Mouse (Mus musculus) ES-E14 (cell line): ENCODE measurements around the gene Hbb-y.

ENCODE experiments used
- CHD2 ChIP-seq: IDR thresholded peaks from 2 replicates; pipeline ENCODE4 v1.6.1; 2014; ENCODE audit warnings: mild to moderate bottlenecking, low read depth, low read length, inconsistent platforms
- ZC3H11A ChIP-seq: IDR thresholded peaks from 2 replicates; pipeline ENCODE4 v1.6.1; 2012; ENCODE audit warnings: low read depth, mild to moderate bottlenecking, inconsistent platforms, low read length, borderline replicate concordance

- TF ChIP-seq CHD2 (no peak), ZC3H11A (no peak)
Observed at GRCm38 (mm10) chr7:103853090-103853489, at the start of gene Hbb-y.
